Comparison of ENCODE assay signal across 19 mouse cellular contexts in the genomic region with DNA sequence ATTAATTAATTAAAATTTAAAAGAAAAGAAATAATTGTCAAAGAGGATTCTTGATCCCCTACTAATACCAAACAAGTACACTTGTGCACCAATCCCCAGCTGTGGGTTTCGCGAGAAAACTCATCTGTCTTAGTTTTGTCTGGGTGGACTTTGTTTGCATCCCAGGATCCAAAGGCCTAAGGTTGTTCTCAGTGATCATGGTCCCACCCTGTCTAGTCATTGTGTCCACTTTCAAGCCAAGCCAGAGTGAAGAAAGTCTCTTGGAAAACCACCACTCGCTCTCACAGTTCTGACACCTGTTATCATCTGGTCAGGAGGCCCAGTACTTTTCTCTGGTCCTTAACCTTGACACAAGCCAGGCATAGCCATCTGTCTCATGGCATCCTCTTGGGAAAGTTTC. TPM values are rescaled to one million over a fixed set of nuclear protein-coding genes. Genes with fewer than 3 reads are reported as not detected.
"Had no signal": no experiment of that assay in that cellular context is flagged by ENCODE, and none has a peak within 500 bp of the region (broad histone marks: within the 10 kb centered on the region; RNA-seq: fewer than 3 reads in every experiment).

No protein-coding gene starts in this region.

- H3K27ac ChIP-seq: lung, embryonic 15.5 days; macrophage; midbrain, embryonic 13.5 days; midbrain, embryonic 15.5 days; neural tube, embryonic 12.5 days; stomach, embryonic 15.5 days had no signal

- ATAC-seq: lung, postnatal 0 days; midbrain, embryonic 13.5 days; midbrain, embryonic 15.5 days had no signal

- H3K4me2 ChIP-seq: lung, embryonic 15.5 days; midbrain, embryonic 11.5 days; midbrain, embryonic 13.5 days; midbrain, embryonic 15.5 days; neural tube, embryonic 12.5 days; stomach, embryonic 15.5 days had no signal

- H3K27me3 ChIP-seq: lung, embryonic 15.5 days; megakaryocyte, embryonic 14.5 days; midbrain, embryonic 13.5 days; midbrain, embryonic 15.5 days; neural tube, embryonic 12.5 days; stomach, embryonic 15.5 days had no signal

- H3K4me3 ChIP-seq: lung, embryonic 15.5 days; megakaryocyte, embryonic 14.5 days; midbrain, embryonic 13.5 days; midbrain, embryonic 15.5 days; neural tube, embryonic 12.5 days; stomach, embryonic 15.5 days had no signal

- H3K9me3 ChIP-seq: lung, embryonic 15.5 days; megakaryocyte, embryonic 14.5 days; midbrain, embryonic 13.5 days; midbrain, embryonic 15.5 days; neural tube, embryonic 12.5 days; stomach, embryonic 15.5 days had no signal

- H3K4me1 ChIP-seq: midbrain, embryonic 15.5 days had no signal

- H3K9ac ChIP-seq: lung, embryonic 15.5 days; midbrain, embryonic 13.5 days; midbrain, embryonic 15.5 days; neural tube, embryonic 12.5 days; stomach, embryonic 15.5 days had no signal

- H3K36me3 ChIP-seq: lung, embryonic 15.5 days; midbrain, embryonic 13.5 days; midbrain, embryonic 15.5 days; neural tube, embryonic 12.5 days; stomach, embryonic 15.5 days had no signal

- DNase-seq: lung, adult 2 months; lung, postnatal 14 days; lung, postnatal 36 days; right cerebral cortex, postnatal 14 days; thymus, adult 18-20 months; thymus, postnatal 14 days; thymus, postnatal 36 days had no signal

RNA-seq across cellular contexts. Expression of a gene that starts 48.1 kb away (rescaled TPM):
- total RNA-seq: megakaryocyte progenitor cell, adult 5-6 weeks; monocyte, adult 5-6 weeks; neutrophil, adult 5-6 weeks had no signal
- polyA plus RNA-seq: macrophage had no signal
